Mouse (Mus musculus): ENCODE data around the gene Synrg. TPM values are rescaled to one million over a fixed set of nuclear protein-coding genes. Genes with fewer than 3 reads are reported as not detected.

Gene Synrg
- polyA plus RNA-seq (2015; fragmentation: Nextera tagmentation; extraction: Ambion mirVana): 18.8 and 21.4 TPM in 2 replicates

DNA sequence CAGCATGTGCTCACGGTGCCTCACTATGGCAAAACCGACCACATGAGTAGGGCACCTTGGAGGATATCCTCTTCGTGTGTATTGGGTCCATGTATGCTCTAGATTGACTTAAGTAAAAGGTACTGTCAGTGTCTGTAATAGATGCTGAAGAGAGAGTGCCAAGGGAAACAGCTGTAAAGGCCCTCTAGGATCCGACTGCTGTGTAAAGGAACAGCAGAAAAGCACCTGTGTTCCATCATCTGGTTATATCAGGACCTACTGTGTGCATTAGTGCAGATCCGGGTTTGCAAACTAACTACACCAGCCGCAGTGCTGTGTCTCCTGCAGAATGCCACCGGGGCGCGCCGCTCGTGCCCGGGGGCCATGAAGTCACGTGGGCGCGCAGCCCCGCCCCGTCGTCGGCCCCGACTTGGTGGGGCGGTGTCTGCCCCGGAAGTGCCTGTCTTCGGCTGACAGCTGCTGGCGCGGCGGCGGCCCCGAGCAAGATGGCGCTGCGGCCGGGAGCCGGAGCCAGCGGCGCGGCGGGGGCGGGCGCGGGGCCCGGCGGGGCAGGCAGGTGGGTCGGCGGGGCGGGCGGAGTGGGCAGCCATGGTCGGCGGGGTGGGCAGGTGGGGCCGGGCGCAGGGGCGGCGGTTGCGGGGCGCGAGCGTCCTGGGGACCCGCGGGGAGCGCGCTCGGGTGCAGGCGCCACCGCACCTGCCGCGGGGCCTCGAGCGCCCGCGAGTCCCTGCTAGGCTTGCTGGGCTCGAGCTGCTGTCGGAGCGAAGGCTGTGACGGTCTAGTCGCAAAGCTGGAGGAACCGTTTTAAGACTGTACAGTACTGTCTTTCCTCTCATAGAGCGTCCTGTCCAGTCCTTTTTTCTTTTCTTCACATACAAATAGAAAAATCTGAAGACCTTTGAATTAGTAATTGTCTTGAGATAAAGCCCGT, at the start of gene Synrg:
Gene Synrg (plus strand): TSS at position 438 of the 931 bp plus-strand sequence.
- WGBS: 2% methylated on average over 50 of the region's 76 CpGs
- peaks cover 17% of the 10 kb centered on the region for H3K4me1 ChIP-seq (ENCODE audit: control insufficient read depth, insufficient read depth, low read depth, low read length)
- peaks cover 19% of the 10 kb centered on the region for H3K36me3 ChIP-seq (ENCODE audit: control insufficient read depth, insufficient read depth, low read length)

DNA sequence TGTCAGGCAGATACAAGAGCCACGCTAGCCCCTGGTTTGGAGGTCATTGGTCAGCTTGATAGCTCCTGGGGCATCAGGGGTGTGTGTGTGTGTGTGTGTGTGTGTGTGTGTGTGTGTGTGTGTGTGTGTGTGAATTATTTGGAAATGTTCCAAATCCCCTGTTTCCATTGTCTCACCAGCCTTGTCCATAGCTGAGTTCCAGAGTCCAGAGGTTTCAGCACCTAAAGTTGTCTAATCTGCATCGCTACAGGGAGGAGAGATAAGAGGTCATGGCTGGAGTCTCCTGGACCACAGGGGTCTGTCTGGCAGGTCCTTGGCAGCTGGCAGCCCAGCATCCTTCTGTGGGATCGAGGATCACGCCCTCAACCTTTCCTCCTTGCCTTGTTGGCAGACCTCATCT, 49.7 kb upstream of the Synrg start:
- Histone ChIP-seq H3K4me3 (ENCODE audit: low read length) (no peak overlapping the region), H3K4me1 (ENCODE audit: control insufficient read depth, insufficient read depth, low read depth, low read length) (no peaks in the 10 kb centered on the region), H3K27ac (ENCODE audit: low read depth, low read length) (no peak overlapping the region), H3K27me3 (replicated peaks; ENCODE audit: control insufficient read depth, insufficient read depth, low read length) (no peaks in the 10 kb centered on the region), H3K9me3 (ENCODE audit: control insufficient read depth, low read length) (no peaks in the 10 kb centered on the region), H3K4me2 (ENCODE audit: low read length) (no peak overlapping the region), H3K9ac (ENCODE audit: low read depth, low read length) (no peak overlapping the region), H3K36me3 (ENCODE audit: control insufficient read depth, insufficient read depth, low read length) (no peaks in the 10 kb centered on the region)
- 88% methylated on average over 4 of the region's 4 CpGs for WGBS
- no peak for ATAC-seq

More for the DNA sequence above, at the start of gene Synrg:
- no peaks in the 10 kb centered on the region for H3K27me3 ChIP-seq (replicated peaks; ENCODE audit: control insufficient read depth, insufficient read depth, low read length)
- H3K4me3 ChIP-seq (ENCODE audit: low read length): peak within 1 kb of the TSS; percentile 74
- H3K9ac ChIP-seq (ENCODE audit: low read depth, low read length): peak within 1 kb of the TSS; percentile 78
- H3K27ac ChIP-seq (ENCODE audit: low read depth, low read length): peak within 1 kb of the TSS; percentile 92
- peak within 1 kb of the TSS; percentile 60 for H3K4me2 ChIP-seq (ENCODE audit: low read length)
- peak; percentile 98 for ATAC-seq
- no peaks in the 10 kb centered on the region for H3K9me3 ChIP-seq (ENCODE audit: control insufficient read depth, low read length)

DNA sequence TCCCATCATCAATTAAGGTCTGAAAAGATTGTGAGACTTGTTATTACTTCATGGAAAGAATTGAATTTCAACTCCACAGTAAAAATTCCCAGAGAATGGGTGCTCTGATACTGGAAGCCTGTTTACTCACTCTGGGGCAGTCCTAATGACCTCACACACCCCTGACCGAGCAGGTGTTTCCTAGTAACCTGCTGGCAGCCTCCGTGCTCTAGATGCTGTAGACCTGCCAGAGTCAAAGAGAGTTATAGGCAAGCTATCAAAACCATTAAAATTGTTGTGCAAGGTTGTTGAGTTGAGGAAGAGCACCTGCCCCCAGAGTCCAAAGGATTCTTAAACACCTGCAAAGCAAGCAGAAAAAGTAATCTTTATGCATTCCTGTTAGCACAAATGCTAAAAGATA, 41.6 kb upstream of the Synrg start:
- Histone ChIP-seq H3K4me3 (ENCODE audit: low read length) (no peak overlapping the region), H3K36me3 (ENCODE audit: control insufficient read depth, insufficient read depth, low read length) (no peaks in the 10 kb centered on the region), H3K27ac (ENCODE audit: low read depth, low read length) (no peak overlapping the region), H3K27me3 (replicated peaks; ENCODE audit: control insufficient read depth, insufficient read depth, low read length) (0 out of 2 replicates have a peak, but pooled peaks cover 2% of the 10 kb centered on the region), H3K9ac (ENCODE audit: low read depth, low read length) (no peak overlapping the region), H3K4me1 (ENCODE audit: control insufficient read depth, insufficient read depth, low read depth, low read length) (no peaks in the 10 kb centered on the region), H3K9me3 (ENCODE audit: control insufficient read depth, low read length) (no peaks in the 10 kb centered on the region), H3K4me2 (ENCODE audit: low read length) (no peak overlapping the region)
- WGBS: 74% methylated on average over 2 of the region's 2 CpGs
- no peak for ATAC-seq

DNA sequence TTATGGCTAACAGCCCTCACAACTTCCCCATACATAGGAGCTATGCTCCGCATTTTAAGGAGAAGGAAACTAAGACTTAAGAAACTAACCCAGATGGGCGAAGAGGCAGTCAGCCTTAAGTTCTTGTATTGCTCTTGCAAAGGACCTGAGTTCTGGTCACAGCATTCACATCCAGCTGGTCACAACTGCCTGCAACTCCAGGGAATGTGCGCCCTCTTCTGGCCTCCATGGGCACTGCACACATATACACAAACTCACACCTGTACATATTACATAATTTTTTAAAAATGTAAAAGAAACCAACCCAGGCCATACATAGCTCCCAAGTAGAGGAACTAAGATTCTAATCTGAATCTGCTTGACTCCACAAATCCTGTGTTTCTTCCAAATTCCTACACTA, 37.1 kb upstream of the Synrg start:
- H3K4me1 ChIP-seq (ENCODE audit: control insufficient read depth, insufficient read depth, low read depth, low read length): no peaks in the 10 kb centered on the region
- ATAC-seq: no peak
- H3K9me3 ChIP-seq (ENCODE audit: control insufficient read depth, low read length): no peaks in the 10 kb centered on the region
- H3K36me3 ChIP-seq (ENCODE audit: control insufficient read depth, insufficient read depth, low read length): no peaks in the 10 kb centered on the region
- 0 out of 2 replicates have a peak, but pooled peaks cover 2% of the 10 kb centered on the region for H3K27me3 ChIP-seq (replicated peaks; ENCODE audit: control insufficient read depth, insufficient read depth, low read length)
- 56% methylated on average over 3 of the region's 3 CpGs for WGBS
- no peak overlapping the region for H3K27ac ChIP-seq (ENCODE audit: low read depth, low read length)
- H3K4me3 ChIP-seq (ENCODE audit: low read length): no peak overlapping the region
- H3K9ac ChIP-seq (ENCODE audit: low read depth, low read length): no peak overlapping the region
- H3K4me2 ChIP-seq (ENCODE audit: low read length): no peak overlapping the region

DNA sequence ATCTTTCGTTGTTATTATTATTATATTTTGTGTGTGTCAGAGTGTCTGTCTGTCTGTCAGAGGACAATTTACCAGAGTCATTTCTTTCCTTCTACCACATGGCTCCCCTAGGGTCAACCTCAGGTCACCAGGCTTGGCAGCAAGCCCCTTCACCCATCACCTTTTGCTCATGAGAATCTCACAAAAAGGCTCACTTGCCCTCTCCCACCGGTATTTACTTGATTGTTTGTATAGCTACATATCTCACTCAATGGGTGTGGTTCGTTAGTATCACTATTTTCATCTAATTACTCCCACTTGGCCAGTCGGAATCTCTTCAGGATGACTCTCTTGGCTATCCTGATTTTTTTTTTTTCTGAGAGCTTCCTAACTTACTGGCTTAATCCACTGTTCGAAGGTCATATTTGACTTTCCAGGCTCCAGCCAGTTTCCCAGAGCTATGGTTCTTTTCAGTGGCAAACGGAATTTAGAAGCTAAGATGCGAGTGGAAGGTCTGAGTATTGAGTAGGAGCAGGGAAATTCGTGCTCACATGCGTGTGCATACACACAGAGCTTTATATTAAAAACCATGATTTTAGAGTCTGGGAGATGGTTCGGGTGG, 31.6 kb upstream of the Synrg start:
- Histone ChIP-seq H3K4me1 (ENCODE audit: control insufficient read depth, insufficient read depth, low read depth, low read length) (no peaks in the 10 kb centered on the region), H3K4me3 (ENCODE audit: low read length) (no peak overlapping the region), H3K27ac (ENCODE audit: low read depth, low read length) (no peak overlapping the region), H3K9ac (ENCODE audit: low read depth, low read length) (no peak overlapping the region), H3K27me3 (replicated peaks; ENCODE audit: control insufficient read depth, insufficient read depth, low read length) (peaks cover 2% of the 10 kb centered on the region; the same call in 1 of the 2 replicates), H3K4me2 (ENCODE audit: low read length) (no peak overlapping the region), H3K9me3 (ENCODE audit: control insufficient read depth, low read length) (no peaks in the 10 kb centered on the region), H3K36me3 (ENCODE audit: control insufficient read depth, insufficient read depth, low read length) (no peaks in the 10 kb centered on the region)
- no peak for ATAC-seq
- WGBS: 83% methylated on average over 10 of the region's 10 CpGs

DNA sequence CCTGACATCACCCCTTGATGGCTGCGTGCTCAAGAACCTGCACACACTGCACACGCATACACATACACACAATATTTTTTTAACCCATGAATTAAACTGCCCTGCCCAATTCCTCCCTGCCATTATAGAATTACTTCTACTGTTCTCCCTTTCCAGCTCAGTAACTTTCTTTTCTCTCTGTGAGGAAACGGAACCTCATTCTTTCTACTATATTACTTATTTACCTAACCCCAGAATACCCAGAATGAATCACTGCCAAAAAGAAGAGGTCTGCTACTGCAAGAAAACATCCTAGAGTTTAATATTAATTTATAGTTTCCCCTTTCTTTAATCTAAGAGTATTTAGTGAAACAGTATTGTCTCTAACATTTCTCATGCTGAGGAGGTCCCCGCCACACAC, 30.9 kb upstream of the Synrg start:
- Histone ChIP-seq H3K36me3 (ENCODE audit: control insufficient read depth, insufficient read depth, low read length) (no peaks in the 10 kb centered on the region), H3K27me3 (replicated peaks; ENCODE audit: control insufficient read depth, insufficient read depth, low read length) (peaks cover 3% of the 10 kb centered on the region; the same call in 1 of the 2 replicates), H3K4me2 (ENCODE audit: low read length) (no peak overlapping the region), H3K9ac (ENCODE audit: low read depth, low read length) (no peak overlapping the region), H3K27ac (ENCODE audit: low read depth, low read length) (no peak overlapping the region), H3K9me3 (ENCODE audit: control insufficient read depth, low read length) (no peaks in the 10 kb centered on the region), H3K4me1 (ENCODE audit: control insufficient read depth, insufficient read depth, low read depth, low read length) (no peaks in the 10 kb centered on the region), H3K4me3 (ENCODE audit: low read length) (no peak overlapping the region)
- 88% methylated on average over 4 of the region's 4 CpGs for WGBS
- no peak for ATAC-seq

DNA sequence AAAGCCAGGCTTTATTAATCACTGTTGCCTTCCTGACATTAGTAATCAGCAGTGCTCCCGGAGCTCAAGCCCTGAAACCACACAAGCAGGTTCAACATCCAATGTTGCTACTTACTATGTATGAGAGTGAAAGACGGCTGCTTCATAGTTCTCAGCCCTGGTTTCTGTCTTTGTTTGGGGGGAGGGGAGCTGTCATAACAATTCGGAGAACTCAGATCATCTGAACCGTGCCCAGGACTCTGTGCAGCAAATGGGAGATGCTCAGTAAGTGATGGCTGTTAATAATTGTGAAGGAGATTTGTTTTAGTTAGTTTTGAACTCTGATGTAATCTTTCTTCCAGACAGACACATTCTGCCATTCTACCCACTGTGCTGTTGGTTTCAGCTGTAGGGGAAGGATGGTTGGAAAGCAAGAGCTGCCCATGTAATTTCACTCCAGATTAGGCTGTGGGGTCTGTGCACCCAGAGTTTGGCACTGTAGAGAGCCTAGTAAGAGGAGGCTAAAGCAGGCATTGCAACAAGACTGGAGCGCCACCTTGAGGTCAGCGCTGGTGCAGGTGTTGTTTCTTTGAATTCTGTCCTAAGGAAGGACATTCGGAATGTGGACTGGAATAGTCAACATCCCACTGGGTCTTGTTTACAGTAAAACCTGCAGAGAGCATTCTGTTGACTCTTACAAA, 28.1 kb upstream of the Synrg start:
- Histone ChIP-seq H3K4me1 (ENCODE audit: control insufficient read depth, insufficient read depth, low read depth, low read length) (no peaks in the 10 kb centered on the region), H3K36me3 (ENCODE audit: control insufficient read depth, insufficient read depth, low read length) (no peaks in the 10 kb centered on the region), H3K4me3 (ENCODE audit: low read length) (no peak overlapping the region), H3K4me2 (ENCODE audit: low read length) (no peak overlapping the region), H3K9me3 (ENCODE audit: control insufficient read depth, low read length) (no peaks in the 10 kb centered on the region), H3K27me3 (replicated peaks; ENCODE audit: control insufficient read depth, insufficient read depth, low read length) (peaks cover 3% of the 10 kb centered on the region; the same call in 1 of the 2 replicates), H3K27ac (ENCODE audit: low read depth, low read length) (no peak overlapping the region), H3K9ac (ENCODE audit: low read depth, low read length) (no peak overlapping the region)
- ATAC-seq: peak; percentile 40; the same call in 1 of the 2 replicates
- 22% methylated on average over 7 of the region's 7 CpGs for WGBS

DNA sequence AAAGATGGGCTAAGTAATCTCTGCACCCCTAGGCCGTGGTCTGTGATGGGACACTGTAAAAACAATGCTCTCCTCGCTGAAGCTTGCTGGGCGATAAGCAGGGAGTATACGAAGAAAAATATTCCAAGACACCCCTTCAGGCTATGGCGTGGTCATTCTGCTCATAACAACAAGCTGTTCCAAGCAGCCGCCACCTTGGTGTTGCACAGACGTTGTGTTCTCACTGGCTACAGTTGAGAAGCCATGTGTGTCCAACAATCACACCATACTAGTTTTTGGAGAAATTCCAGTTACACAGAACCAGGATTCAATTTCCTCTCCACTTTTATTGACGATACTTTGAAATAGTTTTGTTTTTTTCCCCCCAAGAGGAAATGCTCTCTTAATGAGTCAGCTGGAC, 25.7 kb upstream of the Synrg start:
- no peaks in the 10 kb centered on the region for H3K9me3 ChIP-seq (ENCODE audit: control insufficient read depth, low read length)

More for the DNA sequence above, 25.7 kb upstream of the Synrg start:
- Histone ChIP-seq H3K4me3 (ENCODE audit: low read length) (no peak overlapping the region), H3K9ac (ENCODE audit: low read depth, low read length) (no peak overlapping the region), H3K4me2 (ENCODE audit: low read length) (no peak overlapping the region), H3K27ac (ENCODE audit: low read depth, low read length) (no peak overlapping the region), H3K27me3 (replicated peaks; ENCODE audit: control insufficient read depth, insufficient read depth, low read length) (peaks cover 3% of the 10 kb centered on the region; the same call in 1 of the 2 replicates), H3K4me1 (ENCODE audit: control insufficient read depth, insufficient read depth, low read depth, low read length) (peaks cover 11% of the 10 kb centered on the region), H3K36me3 (ENCODE audit: control insufficient read depth, insufficient read depth, low read length) (no peaks in the 10 kb centered on the region)
- ATAC-seq: no peak
- 84% methylated on average over 8 of the region's 8 CpGs for WGBS
